ENCODE assay signal across 20 mouse cellular contexts in genomic region chr19:46205680-46206079, GRCm38 (mm10). TPM values are rescaled to one million over a fixed set of nuclear protein-coding genes. Genes with fewer than 3 reads are reported as not detected.
DNase-seq lines count a peak whose midpoint lies in the region; ATAC-seq lines count a peak whose summit lies in the region.
"Had no signal": no experiment of that assay in that cellular context is flagged by ENCODE, and none has a peak within 500 bp of the region (broad histone marks: within the 10 kb centered on the region; RNA-seq: fewer than 3 reads in every experiment).

No protein-coding gene starts in this region.

- H3K9ac ChIP-seq in midbrain, embryonic 11.5 days (ENCODE audit: low read length) = no peak overlapping the region
- H3K9ac ChIP-seq in midbrain, embryonic 13.5 days (replicated peaks) = no peak overlapping the region

- no peaks in the 10 kb centered on the region for H3K9me3 ChIP-seq in midbrain, embryonic 11.5 days (ENCODE audit: control insufficient read depth, low read length)
- H3K9me3 ChIP-seq in midbrain, embryonic 13.5 days = no peaks in the 10 kb centered on the region
- H3K9me3 ChIP-seq: G1E had no signal

- WGBS in midbrain, embryonic 11.5 days = 95% methylated on average over 6 of the region's 6 CpGs
- 97% methylated on average over 6 of the region's 6 CpGs for WGBS in midbrain, embryonic 13.5 days

- H3K27me3 ChIP-seq in midbrain, embryonic 11.5 days (ENCODE audit: control insufficient read depth, insufficient read depth, low read length) = no peaks in the 10 kb centered on the region
- H3K27me3 ChIP-seq in midbrain, embryonic 13.5 days = no peaks in the 10 kb centered on the region
- H3K27me3 ChIP-seq: CH12.LX, Patski had no signal

- H3K4me1 ChIP-seq in midbrain, embryonic 11.5 days (ENCODE audit: control insufficient read depth, insufficient read depth, low read length) = no peaks in the 10 kb centered on the region
- H3K4me1 ChIP-seq in midbrain, embryonic 13.5 days (replicated peaks) = no peaks in the 10 kb centered on the region

- peak; percentile 54 for DNase-seq in heart, adult 11 months
- no peak for DNase-seq in heart, postnatal 36 days
- peak; percentile 59 for DNase-seq in midbrain, embryonic 11.5 days (ENCODE audit: low spot score, missing footprints)
- DNase-seq: adrenal gland, adult 2 months; adrenal gland, adult 8-10 months; adrenal gland, postnatal 10 days; adrenal gland, postnatal 14 days; adrenal gland, postnatal 25 days; adrenal gland, postnatal 36 days; B cell, adult 2 months; cerebellum, adult 11 months; cerebellum, adult 11-12 months; cerebellum, adult 18-20 months had no signal

- no peak overlapping the region for H3K4me2 ChIP-seq in midbrain, embryonic 11.5 days
- no peak overlapping the region for H3K4me2 ChIP-seq in midbrain, embryonic 13.5 days (replicated peaks)

- H3K4me3 ChIP-seq in midbrain, embryonic 11.5 days (ENCODE audit: low read depth, low read length) = no peak overlapping the region
- H3K4me3 ChIP-seq in midbrain, embryonic 13.5 days (replicated peaks) = no peak overlapping the region

- no peaks in the 10 kb centered on the region for H3K36me3 ChIP-seq in midbrain, embryonic 11.5 days (ENCODE audit: control insufficient read depth, insufficient read depth, low read length)
- no peaks in the 10 kb centered on the region for H3K36me3 ChIP-seq in midbrain, embryonic 13.5 days

- no peak for ATAC-seq in midbrain, embryonic 11.5 days (ENCODE audit: low FRiP score)
- no peak for ATAC-seq in midbrain, embryonic 13.5 days
- ATAC-seq: activated CD4-positive, CD25-positive, alpha-beta regulatory T cell, adult 4 months; CD4-positive, CD25-positive, alpha-beta regulatory T cell, adult 4 months; Patski had no signal

- no peak overlapping the region for H3K27ac ChIP-seq in midbrain, embryonic 11.5 days (ENCODE audit: low read depth, low read length)
- no peak overlapping the region for H3K27ac ChIP-seq in midbrain, embryonic 13.5 days

- intact Hi-C loops in heart, postnatal 36 days (cut with DNase I) = no loop called here

RNA-seq across cellular contexts. Expression of gene Gbf1, which starts 53.4 kb away (rescaled TPM):
- 10 to 100 TPM; 43.2 to 50.4 TPM for total RNA-seq in heart, postnatal 36 days (2021)
- 36.6 and 42.6 TPM in 2 replicates for polyA plus RNA-seq in midbrain, embryonic 11.5 days (2014; fragmentation: Nextera tagmentation; extraction: Ambion mirVana)
- 68.2 and 70.5 TPM in 2 replicates for polyA plus RNA-seq in midbrain, embryonic 13.5 days (2015; fragmentation: Nextera tagmentation; extraction: Ambion mirVana)

RNA-seq across cellular contexts. Expression of gene Pitx3, which starts 57.6 kb away (rescaled TPM):
- under 1 TPM; 0.58 to 0.62 TPM for total RNA-seq in heart, postnatal 36 days (2021)
- 0.18 and 0.39 TPM in 2 replicates for polyA plus RNA-seq in midbrain, embryonic 11.5 days (2014; fragmentation: Nextera tagmentation; extraction: Ambion mirVana)
- 1.6 and 9.9 TPM in 2 replicates for polyA plus RNA-seq in midbrain, embryonic 13.5 days (2015; fragmentation: Nextera tagmentation; extraction: Ambion mirVana)
- total RNA-seq: adrenal gland, adult 18-20 months; adrenal gland, adult 2 months; adrenal gland, postnatal 14 days; adrenal gland, postnatal 25 days; CH12.LX; G1E had no signal
- polyA plus RNA-seq: activated CD4-positive, CD25-positive, alpha-beta regulatory T cell, adult 4 months; adrenal gland, adult 2 months; CD4-positive, CD25-positive, alpha-beta regulatory T cell, adult 4 months; G1E; Patski had no signal

Comparison
In these comparisons a context has a peak if more than half of its experiments do, and no peak if none do; other contexts are left out.
1. DNase-seq: peak in heart, adult 11 months (single experiment) and midbrain, embryonic 11.5 days (single experiment); none in heart, postnatal 36 days (0 of 2).